Mouse (Mus musculus) right cerebral cortex, postnatal 14 days (tissue): Measurements from ENCODE around the gene Onecut1.

Source experiments
- DNase-seq: peaks from one replicate; pipeline ENCODE4 v3.0.0; 2022

The Onecut1 gene

DNA sequence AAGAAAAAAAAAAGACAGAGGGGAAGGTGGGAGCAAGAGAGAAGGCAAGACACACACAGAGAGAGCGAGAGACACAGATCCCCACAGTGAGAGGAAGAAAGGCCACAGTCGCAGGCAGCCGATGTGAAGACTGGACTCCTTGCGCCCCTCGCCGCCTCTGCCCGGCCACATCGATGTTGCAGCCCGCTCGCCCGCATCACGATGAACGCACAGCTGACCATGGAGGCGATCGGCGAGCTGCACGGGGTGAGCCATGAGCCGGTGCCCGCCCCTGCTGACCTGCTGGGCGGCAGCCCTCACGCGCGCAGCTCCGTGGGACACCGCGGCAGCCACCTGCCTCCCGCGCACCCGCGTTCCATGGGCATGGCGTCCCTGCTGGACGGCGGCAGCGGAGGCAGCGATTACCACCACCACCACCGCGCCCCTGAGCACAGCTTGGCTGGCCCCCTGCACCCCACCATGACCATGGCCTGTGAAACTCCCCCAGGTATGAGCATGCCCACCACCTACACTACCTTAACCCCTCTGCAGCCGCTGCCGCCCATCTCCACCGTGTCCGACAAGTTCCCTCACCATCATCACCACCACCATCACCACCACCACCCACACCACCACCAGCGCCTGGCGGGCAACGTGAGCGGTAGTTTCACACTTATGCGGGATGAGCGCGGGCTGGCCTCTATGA, 517 bp downstream of the Onecut1 start:
- DNase-seq = no peak

DNA sequence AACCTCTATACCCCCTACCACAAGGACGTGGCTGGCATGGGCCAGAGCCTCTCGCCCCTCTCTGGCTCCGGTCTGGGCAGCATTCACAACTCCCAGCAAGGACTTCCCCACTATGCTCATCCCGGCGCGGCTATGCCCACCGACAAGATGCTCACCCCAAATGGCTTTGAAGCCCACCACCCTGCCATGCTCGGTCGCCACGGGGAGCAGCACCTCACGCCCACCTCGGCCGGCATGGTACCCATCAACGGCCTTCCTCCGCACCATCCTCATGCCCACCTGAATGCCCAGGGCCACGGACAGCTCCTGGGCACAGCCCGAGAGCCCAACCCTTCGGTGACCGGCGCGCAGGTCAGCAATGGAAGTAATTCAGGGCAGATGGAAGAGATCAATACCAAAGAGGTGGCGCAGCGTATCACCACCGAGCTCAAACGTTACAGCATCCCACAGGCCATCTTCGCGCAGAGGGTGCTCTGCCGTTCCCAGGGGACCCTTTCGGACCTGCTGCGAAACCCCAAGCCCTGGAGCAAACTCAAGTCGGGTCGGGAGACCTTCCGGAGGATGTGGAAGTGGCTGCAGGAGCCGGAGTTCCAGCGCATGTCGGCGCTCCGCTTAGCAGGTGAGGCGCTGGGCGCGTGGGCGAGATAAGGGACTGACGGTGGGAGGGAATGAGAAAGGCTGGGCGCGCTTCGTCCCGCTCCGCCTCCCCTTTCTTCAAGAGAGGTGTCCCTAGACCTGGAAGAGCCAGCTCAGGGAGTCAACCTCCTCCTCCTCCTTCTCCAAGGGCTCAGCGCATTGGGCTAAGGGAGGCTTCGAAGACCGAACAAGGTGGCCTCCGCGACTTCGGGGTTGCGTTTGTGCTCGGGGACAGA, 1.3 kb downstream of the Onecut1 start:
- no peak for DNase-seq

DNA sequence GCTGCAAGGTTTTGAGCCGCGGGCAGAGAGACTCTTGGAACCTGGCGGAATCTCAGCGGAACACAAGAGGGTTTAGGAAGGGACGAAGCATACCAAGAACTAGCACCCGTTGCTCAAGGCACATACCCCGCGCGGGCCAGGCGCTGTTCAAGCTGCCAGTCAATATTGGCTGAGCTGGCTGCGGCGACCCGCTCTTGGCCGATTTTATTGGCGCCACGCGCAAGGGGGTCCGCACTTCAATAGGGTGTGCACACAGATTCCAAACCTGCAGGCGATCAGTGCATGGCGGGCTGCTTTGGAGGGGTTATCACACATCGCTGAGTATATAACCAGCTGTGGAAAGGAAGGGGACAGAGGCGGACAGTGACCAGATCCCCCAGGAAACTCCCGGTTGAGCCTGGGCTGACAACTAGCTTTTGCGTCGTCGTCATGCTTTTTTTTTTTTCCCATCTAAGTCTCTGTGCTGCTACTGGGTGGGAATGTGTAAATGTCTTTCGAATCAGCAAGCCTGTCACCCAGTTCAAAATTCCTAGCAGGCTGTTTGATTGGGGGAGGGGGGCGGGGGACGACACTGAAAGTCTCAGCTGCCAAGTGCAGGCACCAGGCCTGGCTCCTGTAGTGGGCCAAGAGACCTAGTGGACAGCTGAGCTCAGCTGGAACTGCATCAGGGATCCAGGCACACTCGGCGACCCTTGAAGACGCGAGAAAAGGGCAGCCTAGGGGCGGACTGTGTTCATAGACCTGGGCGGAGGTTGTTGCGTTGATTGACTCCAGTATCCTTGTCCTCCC, 2.1 kb downstream of the Onecut1 start:
- no peak for DNase-seq

DNA sequence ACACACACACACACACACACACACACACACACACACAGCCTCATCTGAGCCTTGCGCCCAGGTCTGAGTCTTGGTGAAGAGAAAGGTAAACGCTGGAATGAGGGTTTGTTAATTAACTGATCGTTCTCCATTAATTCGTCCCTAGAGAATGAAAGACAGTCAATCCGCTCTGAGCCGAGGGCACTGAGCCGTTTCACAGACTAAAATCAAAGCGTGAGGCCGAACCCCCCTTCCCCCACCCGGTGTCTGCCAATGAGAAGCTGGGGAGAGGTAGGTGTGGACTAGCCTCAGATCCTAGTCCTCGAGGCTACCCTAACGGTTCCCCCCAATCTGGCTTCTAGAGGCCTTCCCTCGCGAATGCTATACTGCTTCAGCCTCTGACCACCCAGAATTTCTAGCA, 2.8 kb downstream of the Onecut1 start:
- DNase-seq = no peak

DNA sequence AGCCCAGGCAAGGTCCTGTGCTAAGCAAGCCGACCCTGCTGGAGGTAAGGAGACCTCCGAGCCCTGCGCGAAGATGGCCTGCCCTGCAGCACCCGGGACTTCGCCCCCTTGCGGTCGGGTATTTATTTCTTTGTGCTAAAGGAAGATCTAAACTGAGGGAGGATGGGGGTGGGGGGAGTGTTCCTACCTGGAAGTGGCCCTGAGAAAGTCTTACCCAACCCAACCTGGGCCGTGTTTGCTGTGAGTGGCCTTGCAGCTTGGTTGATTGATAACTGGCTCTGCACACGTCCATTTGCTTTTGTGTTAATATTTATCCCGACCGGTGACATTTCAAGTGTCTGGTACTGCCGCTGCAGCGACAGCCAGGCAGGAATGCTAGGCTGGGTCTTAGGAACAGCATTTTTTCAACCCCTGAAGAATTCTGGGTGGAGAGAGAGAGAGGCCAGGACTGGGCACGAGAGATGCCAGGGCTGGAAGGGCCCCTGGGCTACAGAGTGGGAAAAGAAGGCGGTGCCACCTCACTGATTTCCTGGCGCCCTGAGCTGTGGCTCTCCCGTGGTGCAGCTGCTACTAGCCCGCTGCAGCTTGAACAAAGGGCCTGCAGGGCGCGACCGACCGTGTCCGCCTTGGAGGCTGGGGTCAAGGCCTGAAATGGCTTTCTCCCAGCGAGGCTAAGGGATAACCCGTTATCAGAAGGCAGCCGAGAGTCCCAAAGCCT, 5.0 kb downstream of the Onecut1 start:
- DNase-seq = no peak

DNA sequence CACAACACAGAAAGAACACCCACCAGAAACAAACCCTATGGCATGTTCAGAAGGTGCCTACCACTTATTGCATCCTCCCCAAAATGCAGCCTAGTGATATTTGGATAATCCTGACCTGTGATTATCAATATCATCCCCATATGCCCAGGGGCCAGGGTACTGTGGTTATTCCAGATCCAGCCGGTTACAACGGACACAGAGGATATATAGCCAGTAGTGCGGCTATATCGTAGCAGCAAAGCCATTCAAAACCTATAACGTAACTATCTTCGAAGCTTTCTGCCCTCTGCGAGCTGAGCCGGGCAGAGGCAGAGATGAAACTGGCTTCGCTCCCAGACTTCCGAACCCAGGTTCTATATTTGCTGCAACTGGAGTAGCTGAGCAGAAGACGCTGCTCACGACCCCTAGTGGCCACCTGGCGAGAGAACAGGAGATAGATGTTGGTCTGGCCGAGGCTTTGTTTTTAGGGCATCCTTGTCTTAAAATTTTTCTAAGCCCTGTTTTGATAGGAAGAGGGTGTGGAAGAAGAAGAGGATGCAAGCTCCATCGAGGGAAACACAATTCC, 6.0 kb downstream of the Onecut1 start:
- peak; percentile 70 for DNase-seq

DNA sequence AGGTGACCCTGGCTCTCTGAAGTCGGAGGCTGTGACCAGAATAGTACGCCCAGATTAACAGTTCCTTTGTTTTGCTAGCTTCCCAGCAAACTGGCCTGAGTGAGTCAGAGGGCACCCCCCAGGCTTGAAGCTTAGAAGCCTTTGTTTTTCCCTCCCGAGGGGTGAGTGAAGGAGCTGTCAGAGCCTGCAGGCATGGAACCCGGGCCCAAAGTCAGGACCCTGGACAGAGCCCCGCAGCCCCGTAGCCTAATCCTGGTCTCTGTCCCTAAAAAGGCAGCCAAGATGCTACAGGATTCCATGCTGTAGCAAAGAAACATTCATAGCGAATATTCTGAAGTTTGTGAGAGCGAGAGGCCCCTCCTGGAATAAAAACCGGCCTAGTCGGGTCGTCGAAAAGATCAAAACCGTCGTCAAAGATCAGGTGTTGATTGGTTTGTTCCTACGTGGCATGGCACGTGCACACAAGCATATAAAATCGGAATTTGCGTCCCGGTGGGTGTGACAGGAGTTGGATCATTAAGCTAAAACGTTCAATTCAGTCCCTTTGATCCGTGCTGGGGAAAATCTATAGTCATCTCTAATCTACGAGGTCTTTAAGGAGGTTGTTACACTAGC, 6.7 kb downstream of the Onecut1 start:
- no peak for DNase-seq

DNA sequence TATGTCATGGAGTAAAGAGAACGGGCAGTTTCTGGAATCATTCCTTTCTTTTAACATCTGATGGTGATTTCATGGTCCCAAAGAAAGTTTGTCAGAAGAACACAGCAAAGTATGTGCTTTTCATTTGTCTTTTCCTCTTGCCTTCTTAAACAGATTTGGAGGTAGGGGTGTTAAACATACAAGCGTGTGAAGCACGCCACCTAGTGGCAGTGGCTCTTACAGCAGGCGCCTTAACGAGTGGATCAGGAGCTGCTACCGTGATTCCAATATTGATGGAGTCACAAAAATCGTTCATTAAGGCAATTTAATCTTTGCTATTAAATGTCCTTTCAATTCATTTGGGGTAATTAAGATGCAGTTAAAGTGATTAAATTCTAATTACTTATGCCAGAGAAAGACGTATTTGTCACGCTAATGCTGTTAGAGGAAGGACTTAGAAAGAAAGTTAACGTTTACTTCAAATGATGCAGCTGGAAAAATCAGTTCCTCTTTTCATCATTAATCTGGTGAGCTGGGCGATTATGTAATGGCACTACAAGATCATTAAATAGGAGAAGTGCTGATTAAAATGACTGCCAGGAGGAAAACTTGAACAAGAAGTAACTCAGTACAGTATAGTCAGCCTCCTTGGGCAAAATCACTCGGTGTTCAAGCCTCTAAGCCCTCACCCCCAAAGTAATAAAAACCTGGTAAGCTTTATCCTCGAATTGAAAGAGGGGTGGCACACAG, 9.4 kb downstream of the Onecut1 start:
- DNase-seq = peak; percentile 86

DNA sequence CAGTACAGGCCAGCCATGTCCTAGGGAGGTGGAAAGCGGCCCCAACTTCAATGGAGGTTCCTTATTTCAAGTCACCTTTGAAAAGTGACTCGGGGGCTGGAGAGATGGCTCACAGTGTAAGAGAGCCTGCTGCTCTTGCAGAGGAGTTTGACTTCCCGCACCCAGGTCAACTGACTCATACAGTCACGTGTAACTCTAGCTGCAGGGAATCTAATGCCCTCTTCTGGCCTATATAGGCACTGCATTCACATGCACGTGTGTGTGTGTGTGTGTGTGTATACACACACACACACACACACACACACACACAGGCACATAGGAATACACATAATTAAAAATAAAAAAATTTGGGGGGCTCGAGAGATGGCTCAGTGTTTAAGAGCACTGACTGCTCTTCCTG, 14.6 kb downstream of the Onecut1 start:
- no peak for DNase-seq

DNA sequence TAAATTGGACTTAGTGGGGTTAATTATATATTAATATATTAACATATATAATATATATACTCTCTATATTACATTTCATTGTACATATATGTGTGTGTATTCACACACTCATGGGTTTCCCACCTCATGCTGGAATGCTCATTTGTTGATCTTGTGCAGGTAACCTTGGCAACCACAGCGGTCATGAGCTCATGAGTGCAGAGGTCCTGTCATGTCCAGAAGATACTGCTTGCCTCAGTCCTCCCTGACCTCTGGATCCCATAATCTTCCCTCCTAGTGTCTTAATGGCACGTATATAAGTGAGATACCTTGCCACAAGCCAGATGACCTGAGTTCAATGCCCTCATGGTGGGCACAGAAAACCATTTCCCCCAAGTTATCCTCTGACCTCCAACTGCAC, 16.0 kb downstream of the Onecut1 start:
- no peak for DNase-seq

DNA sequence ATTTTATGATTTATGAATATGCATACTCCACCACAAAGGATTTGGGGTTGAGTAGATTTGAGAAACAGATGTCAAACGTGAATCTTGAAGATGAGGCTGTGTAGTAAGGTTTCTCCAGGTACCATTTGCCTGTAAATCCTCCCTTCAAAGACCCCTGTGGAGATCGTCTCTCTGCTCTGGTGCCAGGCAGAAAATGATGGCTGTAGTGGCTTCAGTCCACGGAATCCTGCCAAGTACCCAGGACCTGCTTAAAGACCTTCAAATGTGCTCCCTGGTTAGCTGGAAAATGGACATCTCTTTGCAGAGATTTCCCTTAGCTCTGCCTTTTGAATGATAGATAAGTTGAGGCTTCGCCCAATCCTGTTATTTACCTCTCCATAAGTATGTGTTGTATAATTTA, 26.1 kb downstream of the Onecut1 start:
- DNase-seq = no peak

DNA sequence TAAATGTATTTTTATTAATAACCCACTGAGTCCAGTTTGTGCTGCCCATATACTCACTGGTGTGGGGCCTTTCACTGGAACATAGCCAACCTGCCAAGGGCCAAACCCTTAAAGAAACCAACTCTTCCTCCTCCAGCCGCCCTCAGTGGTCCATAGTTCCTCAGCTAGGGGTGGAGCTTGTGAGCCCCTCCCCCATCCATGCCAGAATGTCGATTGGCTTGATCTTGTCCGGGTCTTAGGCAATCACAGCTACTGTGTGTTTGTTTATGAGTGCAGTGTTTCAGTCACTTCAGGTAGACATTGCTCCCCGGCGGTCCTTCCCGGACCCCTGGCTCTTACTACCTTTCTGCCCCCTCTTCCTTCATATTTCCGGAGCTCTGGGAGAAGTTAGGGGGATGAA, 35.0 kb downstream of the Onecut1 start:
- no peak for DNase-seq

DNA sequence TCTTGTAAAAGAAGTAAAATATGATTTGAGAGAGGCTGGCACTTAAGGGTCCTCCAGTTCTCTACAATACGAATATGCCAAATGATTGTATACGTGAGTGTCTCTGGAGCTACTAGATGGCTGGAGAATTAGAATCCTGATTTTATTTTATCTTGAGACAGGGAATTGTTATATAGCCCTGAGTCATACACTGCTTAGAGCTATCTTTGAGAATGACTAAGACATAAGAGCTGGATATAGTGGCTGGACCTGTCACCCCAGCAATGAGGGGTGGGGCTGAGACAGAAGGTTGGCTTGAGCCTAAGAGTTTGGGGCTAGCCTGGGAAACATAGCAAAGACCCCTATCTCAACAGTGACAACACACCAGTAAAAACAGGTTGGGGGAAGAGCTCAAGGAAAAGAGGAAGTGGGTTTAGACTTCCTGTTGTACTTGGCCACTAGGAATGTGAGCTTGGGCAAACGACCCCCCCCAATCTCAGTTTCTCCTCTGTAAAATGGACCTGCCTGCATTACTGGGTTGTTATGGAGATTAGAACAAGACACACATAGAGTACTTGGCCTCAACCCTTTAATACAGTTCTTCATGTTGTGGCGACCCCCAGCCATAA, 35.8 kb downstream of the Onecut1 start:
- DNase-seq = no peak

DNA sequence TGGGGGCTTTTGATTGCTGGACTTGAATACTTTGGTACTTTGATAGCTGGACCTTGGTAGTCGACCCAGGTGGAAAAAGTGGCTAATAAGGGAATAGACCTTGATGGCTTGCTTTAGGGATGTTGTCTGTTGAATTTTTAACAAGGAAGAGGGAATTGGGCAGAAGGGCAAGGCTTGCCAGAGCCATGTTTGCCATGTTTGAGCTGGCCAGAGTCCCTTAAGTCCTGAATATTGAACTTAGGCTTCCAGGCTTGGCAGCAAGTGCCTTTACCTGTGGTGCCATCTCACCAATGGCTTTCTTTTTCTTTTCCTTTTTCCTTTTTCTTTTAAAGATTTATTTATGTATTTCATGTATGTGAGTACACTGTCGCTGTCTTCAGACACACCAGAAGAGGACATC, 38.4 kb downstream of the Onecut1 start:
- DNase-seq = no peak

DNA sequence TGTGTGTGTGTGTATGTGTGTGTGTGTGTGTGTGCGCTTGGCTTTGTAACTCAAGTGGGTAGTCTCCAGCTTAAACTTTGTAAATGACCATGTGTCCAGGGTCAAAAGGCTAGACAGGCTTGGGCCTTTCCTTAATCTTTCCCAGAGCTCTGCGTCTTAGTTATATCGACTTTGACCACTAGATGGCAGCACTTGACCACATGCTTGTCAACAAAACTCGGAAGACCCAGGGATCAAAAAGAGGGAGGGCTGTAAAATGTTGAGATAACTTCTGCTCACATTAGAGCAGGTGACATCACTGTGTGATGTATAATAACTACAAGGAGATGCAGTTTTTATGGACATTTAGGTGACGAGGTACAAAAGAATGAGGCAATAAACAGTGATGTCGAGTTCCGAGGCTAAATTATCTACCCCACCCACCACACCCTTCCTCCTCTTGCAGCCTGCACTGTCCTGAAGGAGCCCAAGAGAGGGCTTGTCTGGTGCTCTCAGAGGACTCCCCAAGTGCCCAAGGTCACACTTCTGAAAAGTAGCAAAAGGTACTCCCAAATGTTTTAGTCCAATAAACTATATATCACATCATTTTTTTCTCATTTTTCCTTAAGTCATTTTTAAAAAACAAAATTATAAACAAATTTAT, 43.3 kb downstream of the Onecut1 start:
- peak; percentile 57 for DNase-seq

DNA sequence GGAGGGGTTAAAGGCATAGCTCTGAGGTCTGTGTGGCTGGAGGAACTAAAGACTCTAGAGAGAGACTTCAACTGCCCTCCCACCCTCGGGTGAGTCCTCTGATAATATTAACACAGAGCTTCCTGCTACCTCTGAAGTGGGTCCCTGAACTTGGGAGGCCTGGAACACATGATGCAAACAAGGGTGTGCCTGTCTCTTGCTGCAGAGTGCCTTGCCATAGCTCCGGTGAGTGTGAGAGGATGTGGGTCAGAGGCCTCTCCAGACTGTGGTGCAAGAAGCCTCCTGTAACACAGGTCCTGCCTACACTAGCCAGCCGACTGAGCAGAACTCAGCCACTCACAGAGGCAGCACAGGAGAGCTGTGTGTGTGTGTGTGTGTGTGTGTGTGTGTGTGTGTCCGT, 45.2 kb downstream of the Onecut1 start:
- no peak for DNase-seq

DNA sequence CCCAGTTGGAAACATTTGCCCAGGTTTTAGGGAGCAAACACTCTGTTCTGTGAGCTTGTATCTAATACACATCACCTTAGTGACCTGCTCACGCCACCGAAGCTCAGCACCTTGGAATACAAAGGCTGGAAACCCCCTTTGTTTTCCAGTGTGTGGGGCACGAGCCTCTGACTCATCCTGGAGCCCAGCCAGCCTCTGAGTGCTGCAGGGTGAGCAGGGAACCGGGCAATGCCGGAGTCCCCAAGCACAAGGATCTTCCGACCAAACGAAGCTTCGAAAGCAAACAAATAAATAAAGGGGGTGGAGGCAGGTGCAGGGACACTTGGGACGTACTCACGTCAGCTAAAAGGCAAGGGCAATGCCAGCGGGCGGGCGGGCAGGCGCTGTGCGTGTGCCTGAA, 47.5 kb downstream of the Onecut1 start:
- peak; percentile 12 for DNase-seq

DNA sequence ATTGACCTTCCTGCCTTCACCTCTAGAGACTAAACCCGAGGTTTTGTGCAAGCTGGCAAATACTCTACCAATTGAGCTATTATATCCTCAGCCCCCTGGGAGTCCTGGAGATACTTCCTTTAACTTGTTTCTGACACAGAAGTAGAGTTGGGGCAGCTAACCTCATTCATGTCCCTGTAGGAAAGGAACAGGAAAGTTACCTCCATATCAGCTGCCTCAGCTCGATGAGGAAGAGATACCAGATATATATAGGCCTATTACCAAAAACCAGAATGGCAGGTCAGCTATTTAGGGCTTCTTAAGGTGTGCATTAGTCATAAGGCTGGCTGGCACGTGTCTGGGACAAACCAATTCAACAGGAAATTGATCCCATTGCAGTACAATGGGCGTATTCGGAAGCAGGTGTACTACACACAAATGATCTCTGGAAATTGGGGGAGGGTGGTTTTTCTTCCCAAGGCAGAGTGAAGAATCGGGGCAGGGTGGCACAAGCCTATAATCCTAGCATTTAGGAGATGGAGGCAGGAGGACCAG, 48.6 kb downstream of the Onecut1 start:
- no peak for DNase-seq

DNA sequence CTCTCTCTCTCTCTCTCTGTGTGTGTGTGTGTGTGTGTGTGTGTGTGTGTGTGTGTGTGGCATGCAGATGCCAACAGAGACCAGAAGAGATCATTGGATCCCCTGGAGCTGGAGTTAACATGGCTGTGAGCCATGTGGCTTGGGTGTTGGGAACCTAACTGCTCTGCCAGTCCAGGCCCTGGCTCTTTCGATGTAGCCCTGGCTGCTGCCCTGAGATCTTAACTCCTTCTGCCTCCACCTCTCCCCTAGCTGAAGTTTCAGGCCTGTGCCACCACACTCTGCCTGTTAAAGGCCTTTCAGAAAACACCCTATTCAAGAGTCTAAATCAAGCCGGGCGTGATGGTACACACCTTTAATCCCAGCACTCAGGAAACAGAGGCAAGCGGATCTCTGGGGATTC, 49.7 kb downstream of the Onecut1 start:
- no peak for DNase-seq

DNA sequence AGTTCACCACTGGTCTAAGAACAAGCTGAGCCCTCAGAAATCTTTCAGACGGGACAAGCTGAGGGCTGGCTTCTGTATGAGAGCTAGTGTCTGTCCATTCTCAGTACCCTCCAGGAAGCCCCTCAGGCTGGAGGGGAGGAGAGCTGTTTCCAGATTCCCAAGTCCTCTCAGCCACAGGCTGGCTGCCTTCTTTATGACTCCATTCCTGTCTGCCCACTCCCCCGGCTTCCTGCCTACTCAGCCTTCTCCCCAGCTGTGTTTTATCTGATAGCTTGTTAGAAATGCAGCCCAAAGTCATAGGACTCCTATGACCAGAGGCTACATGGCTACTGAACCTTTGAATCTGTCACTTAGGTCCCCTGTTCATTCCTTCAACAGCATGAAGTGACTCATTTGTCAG, 50.2 kb downstream of the Onecut1 start:
- no peak for DNase-seq
